Mouse (Mus musculus): ENCODE data around the gene Colgalt1.

DNA sequence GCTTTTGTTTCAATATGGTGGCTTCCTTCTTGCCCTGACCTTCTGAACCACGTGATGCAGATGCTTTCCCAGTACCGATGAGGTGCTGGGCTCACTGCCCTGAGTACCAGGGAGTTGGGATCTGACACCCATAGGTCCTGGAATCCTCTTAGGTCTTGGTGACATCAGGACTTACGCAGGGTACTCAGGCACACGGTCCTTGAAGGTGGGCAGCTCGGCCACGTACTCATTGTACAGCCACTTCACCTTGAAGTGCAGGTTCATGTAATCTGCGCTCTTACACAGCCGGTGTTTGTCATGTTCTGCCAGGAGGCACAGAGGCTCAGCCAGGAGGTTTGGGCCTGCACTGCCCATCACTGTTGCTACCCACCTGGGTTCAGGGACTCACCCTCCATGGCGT, 34.7 kb downstream of the Colgalt1 start:
- no peak for TF ChIP-seq CTCF (IDR thresholded peaks at IDR 0.05; ENCODE audit: insufficient read depth, low read length)
- TF ChIP-seq POLR2A (IDR thresholded peaks at IDR 0.05; ENCODE audit: borderline replicate concordance, extremely low read depth, low read depth, low read length) = no peak
